Mouse (Mus musculus): ENCODE data around the gene Atp6v0d1.
A peak's percentile ranks its signal among the peaks of the same experiment; 100 is the strongest.

Atp6v0d1 gene

DNA sequence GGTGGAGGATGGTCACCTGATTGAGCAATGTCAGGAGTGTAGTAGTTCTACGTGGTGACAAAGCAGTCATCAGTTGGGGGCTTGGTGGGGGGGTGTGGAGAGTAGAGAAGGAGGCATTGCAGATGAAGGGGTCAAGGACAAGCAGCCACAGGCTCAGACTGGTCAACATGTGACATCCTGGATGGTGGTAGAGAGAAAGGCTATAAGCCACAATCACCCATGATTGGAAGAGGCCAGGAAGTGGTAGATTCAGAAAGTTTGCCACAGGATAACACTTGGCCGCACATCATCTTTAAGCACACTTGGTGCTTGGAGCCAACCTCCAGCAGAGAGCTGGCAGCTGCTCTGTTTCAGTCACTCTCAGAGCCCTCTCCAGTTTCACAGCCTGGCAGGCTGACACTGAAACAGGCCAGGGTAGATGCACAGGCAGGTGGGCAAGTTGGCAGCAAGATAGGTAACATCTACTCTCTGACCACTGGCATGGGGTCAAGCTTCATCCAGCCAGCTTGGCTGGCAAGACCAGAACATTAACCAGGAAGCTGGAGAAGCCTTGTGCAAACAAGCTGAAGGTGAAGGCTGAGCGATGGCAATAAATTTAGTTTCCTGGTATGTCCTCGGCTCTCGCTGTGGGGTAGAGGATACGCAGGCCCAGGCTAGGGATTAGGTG, 28.7 kb downstream of the Atp6v0d1 start:
- DNase-seq (ENCODE audit: low read depth, low spot score), result no peak

DNA sequence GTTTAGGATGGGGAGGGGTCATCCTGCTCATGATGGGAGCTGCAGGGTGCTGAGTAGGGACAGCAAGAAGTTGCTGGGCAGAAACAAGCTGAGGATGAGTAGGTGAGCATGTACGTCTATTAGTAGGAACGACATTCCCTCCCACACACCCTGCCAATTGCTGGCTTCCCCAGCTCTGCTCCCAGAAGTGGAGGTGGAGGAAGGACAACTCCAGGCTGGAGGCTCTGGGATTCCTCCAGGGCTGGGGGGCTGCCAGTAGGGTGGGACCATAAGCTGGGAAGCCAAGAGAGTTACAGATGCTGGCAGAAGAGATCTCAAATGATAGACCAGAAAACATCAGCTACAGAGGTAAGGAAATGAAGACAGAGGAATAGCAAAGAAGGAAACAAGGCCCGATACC, 29.3 kb downstream of the Atp6v0d1 start:
- no peak for DNase-seq (ENCODE audit: low read depth, low spot score)

- DNase-seq (ENCODE audit: low read depth, low spot score), result peak; percentile 77
Measured at GRCm38 (mm10) chr8:105533892-105534329, 31.9 kb downstream of the Atp6v0d1 start.

DNA sequence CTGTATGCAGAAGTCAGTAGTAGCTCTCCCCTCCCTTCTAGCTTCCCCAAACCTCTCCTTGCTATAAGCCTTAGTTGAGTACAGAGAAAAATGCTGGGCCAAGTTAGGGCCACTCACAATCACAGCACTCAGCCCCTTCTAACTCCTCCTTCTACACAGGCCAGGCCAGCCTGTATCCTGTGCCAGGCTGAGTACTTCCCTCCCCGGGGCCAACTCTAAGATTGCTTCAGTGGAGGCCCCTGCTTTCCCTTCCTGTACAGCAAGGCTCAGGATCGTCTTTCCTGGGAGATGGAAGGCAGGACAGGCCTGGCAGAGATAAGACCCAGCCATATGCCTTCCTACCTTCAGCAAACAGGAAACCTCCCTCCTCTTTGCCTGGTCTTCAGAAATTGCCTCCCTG, 32.4 kb downstream of the Atp6v0d1 start:
- DNase-seq (ENCODE audit: low read depth, low spot score), result no peak

GRCm38 (mm10) chr8:105531774-105532173, 34.1 kb downstream of the Atp6v0d1 start:
- no peak for DNase-seq (ENCODE audit: low read depth, low spot score)

DNA sequence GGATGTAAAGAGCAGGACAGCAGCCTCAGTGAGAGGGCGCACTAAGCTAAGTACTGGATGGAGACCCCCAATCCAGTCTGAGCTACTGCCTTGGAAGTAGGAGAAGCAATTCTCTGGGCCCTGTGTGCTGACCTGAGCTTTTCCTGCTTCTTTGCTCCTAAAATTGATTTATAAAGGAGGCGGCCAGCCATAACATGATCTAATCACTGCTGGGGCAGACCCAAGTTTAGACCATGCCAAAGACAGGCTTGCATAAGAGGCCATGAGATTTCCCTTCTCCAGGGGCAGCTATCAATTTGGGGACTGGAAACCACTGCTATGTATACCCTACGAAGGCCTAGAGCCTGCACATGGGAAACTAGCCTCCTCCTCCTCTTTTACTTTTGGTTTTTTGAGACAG, 36.6 kb downstream of the Atp6v0d1 start:
- no peak for DNase-seq (ENCODE audit: low read depth, low spot score)

DNA sequence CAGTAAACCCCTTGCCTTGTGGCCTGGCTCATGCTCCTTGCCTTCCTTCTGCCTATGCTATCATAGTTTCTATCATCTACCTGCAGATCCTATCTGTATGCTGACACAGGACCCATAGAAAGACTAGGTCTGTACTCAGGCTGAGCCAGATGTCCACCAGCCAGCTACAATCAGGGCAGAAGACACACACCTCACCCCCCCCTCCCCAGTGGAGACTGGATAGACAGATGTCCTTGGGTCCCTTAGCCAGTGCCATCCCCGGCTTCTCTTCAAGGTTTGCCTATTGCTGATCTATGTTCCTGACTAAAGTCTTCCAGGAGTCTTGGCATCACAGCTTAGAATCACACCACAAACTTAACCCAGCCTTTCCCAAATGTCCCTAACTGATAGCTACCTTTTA, 37.6 kb downstream of the Atp6v0d1 start:
- DNase-seq (ENCODE audit: low read depth, low spot score), result no peak

- no peak for DNase-seq (ENCODE audit: low read depth, low spot score)
Measured at GRCm38 (mm10) chr8:105527110-105527509, 38.7 kb downstream of the Atp6v0d1 start.

GRCm38 (mm10) chr8:105522890-105523289, 43.0 kb downstream of the Atp6v0d1 start:
- DNase-seq (ENCODE audit: low read depth, low spot score), result peak; percentile 60

GRCm38 (mm10) chr8:105521995-105522769, 43.7 kb downstream of the Atp6v0d1 start:
- no peak for DNase-seq (ENCODE audit: low read depth, low spot score)

DNA sequence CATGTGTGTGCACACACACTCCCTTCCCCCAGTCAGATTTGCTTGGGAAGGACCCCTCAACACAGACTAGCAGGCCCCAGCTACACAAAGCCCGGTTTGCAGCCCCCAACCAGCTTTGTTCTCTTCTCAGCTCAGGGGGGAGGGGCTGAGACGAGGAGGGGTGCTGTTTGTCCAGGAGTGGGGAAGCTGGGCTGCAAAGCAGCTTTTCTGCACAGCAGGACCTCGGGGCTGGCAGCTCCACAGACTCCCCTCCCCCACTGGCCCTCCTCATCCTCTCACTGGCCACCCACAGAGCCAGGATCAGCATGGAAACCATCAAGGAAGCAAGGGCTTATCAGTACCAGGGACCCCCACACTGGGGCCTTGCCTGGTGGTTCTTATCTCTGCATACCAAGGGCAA, 44.8 kb downstream of the Atp6v0d1 start:
- DNase-seq (ENCODE audit: low read depth, low spot score), result peak; percentile 50

DNA sequence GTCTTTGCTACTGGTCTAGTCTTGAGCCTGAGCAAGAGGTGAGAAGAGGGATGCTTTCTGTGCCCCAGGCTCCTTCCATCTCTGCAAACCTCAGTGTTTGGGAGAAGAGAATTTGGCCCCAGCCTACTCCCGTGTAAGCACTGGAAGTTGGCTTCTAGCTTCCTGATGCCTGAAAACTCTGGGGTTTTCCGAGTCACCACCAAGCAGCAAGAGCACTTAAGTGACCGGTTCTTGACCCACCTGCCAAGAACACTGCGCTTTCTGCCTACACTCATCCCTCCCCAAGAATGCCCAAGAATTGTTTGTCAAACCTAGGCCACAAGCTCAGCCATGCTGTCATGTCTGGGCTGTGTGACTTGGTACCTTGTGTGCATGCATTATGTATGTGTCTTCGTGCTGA, 45.3 kb downstream of the Atp6v0d1 start:
- DNase-seq (ENCODE audit: low read depth, low spot score), result no peak

- peak; percentile 79 for DNase-seq (ENCODE audit: low read depth, low spot score)
Measured at GRCm38 (mm10) chr8:105519591-105519990, 46.3 kb downstream of the Atp6v0d1 start.

- peak; percentile 57 for DNase-seq (ENCODE audit: low read depth, low spot score)
Measured at GRCm38 (mm10) chr8:105518436-105519313, 47.2 kb downstream of the Atp6v0d1 start, which contains the start of gene Hsd11b2. Gene Hsd11b2 (plus strand): TSS chr8:105518755.

DNA sequence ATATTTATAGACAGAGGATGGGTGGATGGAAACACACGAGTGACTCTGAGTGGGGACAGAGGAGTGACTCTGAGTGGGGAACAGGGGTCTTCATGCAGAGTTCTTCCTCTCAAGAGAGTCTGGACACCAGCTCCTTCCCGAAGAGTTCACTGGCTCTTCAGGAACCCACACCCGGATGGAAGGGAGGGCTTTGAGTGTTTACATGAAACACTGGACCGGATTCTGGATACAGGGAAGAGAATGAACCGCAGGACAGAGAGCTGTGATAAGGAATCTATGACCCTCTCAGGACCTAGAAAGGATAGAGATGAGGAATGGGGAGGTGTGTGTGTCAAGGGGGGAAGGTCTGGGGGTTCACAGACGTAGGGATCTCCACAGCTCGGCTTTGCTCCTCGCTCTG, 48.5 kb downstream of the Atp6v0d1 start:
- DNase-seq (ENCODE audit: low read depth, low spot score), result no peak

GRCm38 (mm10) chr8:105516018-105516645, 49.7 kb downstream of the Atp6v0d1 start:
- peak; percentile 94 for DNase-seq (ENCODE audit: low read depth, low spot score)

- no peak for DNase-seq (ENCODE audit: low read depth, low spot score)
Measured at GRCm38 (mm10) chr8:105514656-105515055, 51.2 kb downstream of the Atp6v0d1 start.

DNA sequence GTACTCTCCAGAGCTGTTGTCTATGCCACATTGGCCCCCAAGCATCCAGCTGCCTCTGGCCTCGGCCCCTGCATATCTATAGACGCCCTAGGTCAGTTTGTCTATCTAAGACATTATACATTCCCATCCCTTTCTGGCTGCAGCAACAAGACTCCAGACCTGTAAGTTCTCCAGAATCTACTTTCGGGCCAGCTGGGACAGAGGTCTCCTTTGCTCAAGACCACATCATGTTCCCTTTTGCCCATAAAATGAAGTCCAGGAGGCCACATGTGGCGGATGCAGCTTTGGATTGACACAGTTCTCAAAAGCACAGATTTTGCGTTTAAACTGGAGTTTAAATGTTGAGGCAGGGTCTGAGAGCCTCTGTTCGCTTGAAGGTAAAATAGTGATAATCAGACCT, 51.7 kb downstream of the Atp6v0d1 start:
- DNase-seq (ENCODE audit: low read depth, low spot score), result no peak

DNA sequence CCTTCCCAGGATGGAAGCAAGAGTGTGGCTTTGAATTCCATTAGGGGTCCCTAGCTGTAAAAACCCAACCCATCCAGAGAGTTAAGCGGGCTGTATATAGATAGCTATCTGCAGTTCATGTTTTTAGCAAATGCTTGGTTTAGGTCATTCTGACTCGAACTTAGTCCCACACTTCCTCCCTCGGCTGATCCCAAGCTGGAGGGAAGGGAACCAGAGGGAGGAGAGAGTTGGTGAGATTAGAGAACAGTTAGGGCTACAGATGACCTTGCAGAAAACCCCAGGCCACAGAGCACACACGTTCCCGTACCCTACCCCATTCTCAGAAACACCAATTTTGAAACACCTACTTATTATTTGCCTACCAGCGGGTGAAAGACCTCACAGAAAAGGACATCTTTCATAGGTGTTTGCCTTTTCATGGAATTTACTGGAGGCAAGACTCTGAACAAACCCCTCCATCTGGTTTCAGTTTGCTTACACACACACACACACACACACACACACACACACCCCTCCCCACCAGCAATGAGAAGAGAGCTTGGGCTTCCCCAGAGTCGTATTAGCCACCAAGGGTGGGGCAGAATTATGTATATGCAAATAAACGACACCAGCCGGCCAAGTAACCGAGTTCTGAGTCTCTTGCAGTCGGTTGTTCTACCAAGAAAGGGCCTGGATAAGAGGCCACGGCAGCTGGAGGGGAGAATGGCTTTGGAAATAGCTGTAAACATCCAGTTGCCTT, 55.7 kb downstream of the Atp6v0d1 start:
- DNase-seq (ENCODE audit: low read depth, low spot score), result no peak

GRCm38 (mm10) chr8:105508758-105509157, 57.1 kb downstream of the Atp6v0d1 start:
- DNase-seq (ENCODE audit: low read depth, low spot score), result no peak

DNA sequence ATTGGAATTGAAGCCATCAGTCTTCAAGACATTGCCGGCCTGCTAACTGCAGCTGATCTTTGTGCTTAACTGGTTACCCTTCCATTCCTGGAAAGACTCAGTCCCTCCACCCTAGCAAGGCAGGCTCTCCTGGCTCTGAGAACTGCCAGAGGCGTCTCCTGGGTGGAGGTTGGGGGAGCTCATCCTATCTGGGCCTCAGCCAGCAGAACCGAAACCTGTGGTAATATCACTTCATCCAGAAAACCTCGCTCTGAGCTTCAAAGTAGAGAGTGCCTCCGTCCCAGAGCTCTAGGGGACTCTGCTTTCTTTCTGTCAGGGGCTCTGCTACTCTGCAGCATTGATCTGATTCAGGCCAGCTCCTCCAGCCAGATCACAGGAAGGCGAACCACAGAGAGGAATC, 58.9 kb downstream of the Atp6v0d1 start:
- no peak for DNase-seq (ENCODE audit: low read depth, low spot score)

Data from mesoderm, embryonic 11.5 days (tissue).